Mouse (Mus musculus) lung, adult 2 months (tissue): ENCODE data around the gene Snx11.

Source experiments
- CTCF ChIP-seq: fragments of 200-500 bp; IDR thresholded peaks from 2 replicates; pipeline ENCODE4 v1.5.1; 2011; ENCODE audit warnings: mild to moderate bottlenecking, low read length, control low read depth; ENCODE audit not compliant: insufficient read depth
- POLR2A ChIP-seq: fragments of 200-500 bp; IDR thresholded peaks from 2 replicates; pipeline ENCODE4 v1.6.1; 2011; ENCODE audit warnings: low read depth, mild to moderate bottlenecking, control low read depth, low read length, borderline replicate concordance; ENCODE audit errors: extremely low read depth

DNA sequence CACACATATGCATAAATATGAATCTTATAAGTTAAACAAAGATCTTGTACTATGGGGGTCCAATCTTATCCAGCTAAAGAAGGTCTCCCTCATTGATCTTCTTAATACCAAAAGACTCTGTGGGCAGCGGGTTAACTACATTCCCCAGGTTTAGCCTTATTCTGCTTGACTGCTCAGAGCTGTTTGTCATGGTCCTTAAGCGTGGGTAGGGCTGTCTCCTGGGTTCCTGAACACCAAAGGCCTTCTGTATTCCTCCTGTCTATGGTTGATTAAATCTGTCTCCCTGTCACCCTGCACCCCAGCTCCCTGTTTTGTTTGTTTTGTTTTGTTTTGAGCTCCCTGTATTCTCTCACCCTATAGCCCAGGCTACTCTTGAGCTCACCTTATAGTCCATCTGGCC, 48.8 kb downstream of the Snx11 start:
- no peak for TF ChIP-seq CTCF
- no peak for TF ChIP-seq POLR2A
